Comparison of ENCODE assay signal across 10 mouse cellular contexts in genomic region chr17:80824826-80825517, GRCm38 (mm10).
DNase-seq lines count a peak whose midpoint lies in the region; ATAC-seq and TF ChIP-seq lines count a peak whose summit lies in the region.
"Had no signal": no experiment of that assay in that cellular context is flagged by ENCODE, and none has a peak within 500 bp of the region (broad histone marks: within the 10 kb centered on the region; RNA-seq: fewer than 3 reads in every experiment).

No protein-coding gene starts in this region.

- no peak for TF ChIP-seq CTCF in heart, adult 2 months (IDR thresholded peaks at IDR 0.05)
- TF ChIP-seq CTCF in lung, postnatal 0 days (IDR thresholded peaks at IDR 0.05), result 0 out of 2 replicates have a peak, but pooled peaks have one; percentile 12

- no peaks in the 10 kb centered on the region for H3K27me3 ChIP-seq in heart, adult 2 months (ENCODE audit: control insufficient read depth, insufficient read depth, low read length)
- H3K27me3 ChIP-seq in lung, postnatal 0 days (replicated peaks; ENCODE audit: insufficient read depth, low read length), result no peaks in the 10 kb centered on the region
- H3K27me3 ChIP-seq in intestine, embryonic 15.5 days (replicated peaks), result no peaks in the 10 kb centered on the region
- H3K27me3 ChIP-seq in neural tube, embryonic 14.5 days (ENCODE audit: control insufficient read depth, insufficient read depth, low read length), result no peaks in the 10 kb centered on the region
- no peaks in the 10 kb centered on the region for H3K27me3 ChIP-seq in forebrain, embryonic 12.5 days
- H3K27me3 ChIP-seq: midbrain, embryonic 15.5 days had no signal

- 0 out of 2 replicates have a peak overlapping the region, but pooled peaks have one; percentile 17 for H3K4me2 ChIP-seq in lung, postnatal 0 days (replicated peaks; ENCODE audit: low read depth, low read length)
- H3K4me2 ChIP-seq in intestine, embryonic 15.5 days (replicated peaks), result peak overlapping the region; percentile 31; the same call in 1 of the 2 replicates
- no peak overlapping the region for H3K4me2 ChIP-seq in neural tube, embryonic 14.5 days (ENCODE audit: low read depth, low read length)
- H3K4me2 ChIP-seq in forebrain, embryonic 12.5 days, result no peak overlapping the region
- H3K4me2 ChIP-seq: midbrain, embryonic 15.5 days had no signal

- no peak for DNase-seq in heart, adult 2 months
- DNase-seq in heart, postnatal 10 days, result no peak
- DNase-seq in lung, postnatal 0 days (ENCODE audit: low spot score), result no peak
- DNase-seq in lung, adult 18-20 months, result no peak
- no peak for DNase-seq in thymus, postnatal 36 days
- DNase-seq: cerebellum, postnatal 36 days had no signal

- no peaks in the 10 kb centered on the region for H3K36me3 ChIP-seq in heart, adult 2 months (ENCODE audit: control insufficient read depth, insufficient read depth, low read length)
- no peaks in the 10 kb centered on the region for H3K36me3 ChIP-seq in lung, postnatal 0 days (ENCODE audit: insufficient read depth, low read length)
- H3K36me3 ChIP-seq in intestine, embryonic 15.5 days, result no peaks in the 10 kb centered on the region
- H3K36me3 ChIP-seq in neural tube, embryonic 14.5 days (ENCODE audit: control insufficient read depth, insufficient read depth, low read length), result no peaks in the 10 kb centered on the region
- H3K36me3 ChIP-seq in forebrain, embryonic 12.5 days (replicated peaks), result no peaks in the 10 kb centered on the region
- H3K36me3 ChIP-seq: midbrain, embryonic 15.5 days had no signal

- WGBS in heart, adult 2 months, result 80% methylated on average over 13 of the region's 13 CpGs
- 67% methylated on average over 13 of the region's 13 CpGs for WGBS in lung, postnatal 0 days
- 67% methylated on average over 13 of the region's 13 CpGs for WGBS in intestine, embryonic 15.5 days
- 74% methylated on average over 13 of the region's 13 CpGs for WGBS in neural tube, embryonic 14.5 days
- 83% methylated on average over 13 of the region's 13 CpGs for WGBS in forebrain, embryonic 12.5 days

- peaks cover 9% of the 10 kb centered on the region for H3K4me1 ChIP-seq in heart, adult 2 months (ENCODE audit: control insufficient read depth, insufficient read depth, low read length)
- H3K4me1 ChIP-seq in lung, postnatal 0 days (ENCODE audit: insufficient read depth, low read depth, low read length), result peaks cover 15% of the 10 kb centered on the region
- H3K4me1 ChIP-seq in intestine, embryonic 15.5 days (replicated peaks), result peaks cover 26% of the 10 kb centered on the region
- peaks cover 9% of the 10 kb centered on the region; the same call in 1 of the 2 replicates for H3K4me1 ChIP-seq in neural tube, embryonic 14.5 days (ENCODE audit: control insufficient read depth, insufficient read depth, low read length)
- no peaks in the 10 kb centered on the region; the same call in 1 of the 2 replicates for H3K4me1 ChIP-seq in forebrain, embryonic 12.5 days

- no peaks in the 10 kb centered on the region for H3K9me3 ChIP-seq in lung, postnatal 0 days (ENCODE audit: low read length)
- H3K9me3 ChIP-seq in intestine, embryonic 15.5 days, result no peaks in the 10 kb centered on the region
- H3K9me3 ChIP-seq in neural tube, embryonic 14.5 days (ENCODE audit: control insufficient read depth, low read length), result no peaks in the 10 kb centered on the region
- no peaks in the 10 kb centered on the region for H3K9me3 ChIP-seq in forebrain, embryonic 12.5 days
- H3K9me3 ChIP-seq: midbrain, embryonic 15.5 days had no signal

- TF ChIP-seq POLR2A in heart, adult 2 months (IDR thresholded peaks at IDR 0.05; ENCODE audit: insufficient read depth, low read depth, low read length), result no peak

- peak overlapping the region; percentile 77 for H3K27ac ChIP-seq in heart, adult 2 months
- H3K27ac ChIP-seq in lung, postnatal 0 days (ENCODE audit: low read length), result peak overlapping the region; percentile 69
- peak overlapping the region; percentile 83 for H3K27ac ChIP-seq in intestine, embryonic 15.5 days
- no peak overlapping the region for H3K27ac ChIP-seq in neural tube, embryonic 14.5 days (ENCODE audit: low read depth, low read length)
- H3K27ac ChIP-seq in forebrain, embryonic 12.5 days, result no peak overlapping the region
- H3K27ac ChIP-seq: midbrain, embryonic 15.5 days had no signal

- no peak for TF ChIP-seq EP300 in heart, adult 2 months (IDR thresholded peaks at IDR 0.05; ENCODE audit: insufficient read depth, low read depth, low read length)
- TF ChIP-seq EP300 in lung, postnatal 0 days (IDR thresholded peaks at IDR 0.05), result no peak

- no peak overlapping the region for H3K4me3 ChIP-seq in heart, adult 2 months
- H3K4me3 ChIP-seq in lung, postnatal 0 days (ENCODE audit: low read depth, low read length), result no peak overlapping the region
- no peak overlapping the region for H3K4me3 ChIP-seq in intestine, embryonic 15.5 days (replicated peaks)
- H3K4me3 ChIP-seq in neural tube, embryonic 14.5 days (ENCODE audit: low read depth, low read length), result no peak overlapping the region
- H3K4me3 ChIP-seq in forebrain, embryonic 12.5 days (replicated peaks), result no peak overlapping the region
- H3K4me3 ChIP-seq: midbrain, embryonic 15.5 days had no signal

- intact Hi-C loops in heart, adult 2 months (cut with DNase I), result loop anchor here (5.0 kb wide), 3 partner anchors 98 to 157 kb away; partner anchors contain the start of gene Map4k3
- intact Hi-C loops in heart, postnatal 10 days (cut with DNase I), result loop anchor here (5.0 kb wide), 1 partner anchor 97 kb away; no protein-coding TSS in a partner anchor

- ATAC-seq in lung, postnatal 0 days, result peak; percentile 16; the same call in 1 of the 2 replicates
- ATAC-seq in intestine, embryonic 15.5 days, result peak; percentile 60
- ATAC-seq in neural tube, embryonic 14.5 days (ENCODE audit: low read depth), result peak; percentile 54
- no peak for ATAC-seq in forebrain, embryonic 12.5 days (ENCODE audit: low FRiP score)
- ATAC-seq: midbrain, embryonic 15.5 days had no signal

- H3K79me2 ChIP-seq in heart, adult 2 months (replicated peaks; ENCODE audit: control insufficient read depth, insufficient read depth, low read length), result no peaks in the 10 kb centered on the region

- no peak overlapping the region for H3K9ac ChIP-seq in heart, adult 2 months (ENCODE audit: low read depth, low read length)
- no peak overlapping the region for H3K9ac ChIP-seq in lung, postnatal 0 days (replicated peaks; ENCODE audit: low read depth)
- H3K9ac ChIP-seq in intestine, embryonic 15.5 days, result no peak overlapping the region
- H3K9ac ChIP-seq in neural tube, embryonic 14.5 days (replicated peaks; ENCODE audit: low read depth, low read length), result no peak overlapping the region
- H3K9ac ChIP-seq in forebrain, embryonic 12.5 days, result no peak overlapping the region
- H3K9ac ChIP-seq: midbrain, embryonic 15.5 days had no signal

Comparison
In these comparisons a context has a peak if more than half of its experiments do, and no peak if none do; other contexts are left out.
1. H3K27ac ChIP-seq: peak in heart, adult 2 months (single experiment), lung, postnatal 0 days (single experiment) and intestine, embryonic 15.5 days (single experiment); none in neural tube, embryonic 14.5 days (single experiment) and forebrain, embryonic 12.5 days (single experiment).
2. H3K4me2 ChIP-seq: peak in lung, postnatal 0 days (single experiment) and intestine, embryonic 15.5 days (single experiment); none in neural tube, embryonic 14.5 days (single experiment) and forebrain, embryonic 12.5 days (single experiment).